Mouse (Mus musculus): Measurements from ENCODE around the gene Uba6. TPM values are rescaled to one million over a fixed set of nuclear protein-coding genes. Genes with fewer than 3 reads are reported as not detected.
A peak's percentile ranks its signal among the peaks of the same experiment; 100 is the strongest.

Gene Uba6
- polyA plus RNA-seq, 1 experiment from 2014 or later: 20.5 TPM

DNA sequence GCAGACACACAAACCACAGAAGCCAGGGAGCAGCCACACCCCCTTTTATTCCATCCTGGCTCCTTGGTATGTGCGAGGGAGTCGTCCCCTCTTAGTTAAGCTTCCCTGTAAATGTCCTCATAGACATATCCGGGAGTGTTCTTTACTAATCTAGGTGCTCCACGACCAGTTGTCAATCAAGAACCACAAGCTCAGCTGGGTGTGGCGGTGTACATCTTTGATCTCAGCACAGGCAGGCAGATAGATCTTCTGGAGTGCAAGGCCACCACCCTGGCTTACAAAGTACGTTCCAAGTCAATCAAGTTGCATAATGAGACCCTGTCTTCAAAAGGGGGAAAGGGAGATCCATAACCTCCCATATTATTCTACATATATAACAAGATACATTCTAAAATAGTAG, 103.5 kb downstream of the Uba6 start:
- ATAC-seq (ENCODE audit: low FRiP score, low read depth): no peak
- no peak overlapping the region for H3K9ac ChIP-seq (replicated peaks)
- peaks cover 10% of the 10 kb centered on the region for H3K4me1 ChIP-seq
- no peak overlapping the region for H3K4me2 ChIP-seq (replicated peaks)
- no peak overlapping the region for H3K4me3 ChIP-seq
- no peak overlapping the region for H3K27ac ChIP-seq (replicated peaks)
- WGBS: 79% methylated on average over 6 of the region's 6 CpGs
- no peaks in the 10 kb centered on the region for H3K9me3 ChIP-seq
- no peaks in the 10 kb centered on the region for H3K27me3 ChIP-seq
- H3K36me3 ChIP-seq: no peaks in the 10 kb centered on the region

DNA sequence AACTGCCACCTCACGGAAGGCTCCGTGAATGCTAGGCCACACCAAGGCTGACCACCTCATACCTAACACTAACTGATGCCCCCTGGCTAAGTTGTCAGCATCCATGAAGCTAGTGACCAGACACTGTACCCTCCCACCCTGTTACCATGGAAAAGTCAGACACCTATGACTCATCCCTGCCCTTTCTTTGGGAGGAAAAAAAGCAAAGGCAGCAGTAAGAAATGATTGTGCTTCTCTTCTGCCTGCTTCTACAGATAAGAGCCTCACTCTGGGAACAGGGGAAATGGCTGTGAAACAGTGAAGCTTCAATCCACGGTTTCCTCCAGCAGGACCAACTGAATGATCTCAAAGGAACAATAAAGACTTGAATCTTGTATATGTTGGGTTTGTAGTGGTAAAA, 104.2 kb downstream of the Uba6 start:
- Histone ChIP-seq H3K4me1 (peaks cover 17% of the 10 kb centered on the region), H3K9me3 (no peaks in the 10 kb centered on the region), H3K36me3 (no peaks in the 10 kb centered on the region), H3K4me3 (no peak overlapping the region), H3K9ac (replicated peaks) (no peak overlapping the region), H3K4me2 (replicated peaks) (no peak overlapping the region), H3K27me3 (no peaks in the 10 kb centered on the region), H3K27ac (replicated peaks) (no peak overlapping the region)
- no peak for ATAC-seq (ENCODE audit: low FRiP score, low read depth)
- 76% methylated on average over 3 of the region's 3 CpGs for WGBS

DNA sequence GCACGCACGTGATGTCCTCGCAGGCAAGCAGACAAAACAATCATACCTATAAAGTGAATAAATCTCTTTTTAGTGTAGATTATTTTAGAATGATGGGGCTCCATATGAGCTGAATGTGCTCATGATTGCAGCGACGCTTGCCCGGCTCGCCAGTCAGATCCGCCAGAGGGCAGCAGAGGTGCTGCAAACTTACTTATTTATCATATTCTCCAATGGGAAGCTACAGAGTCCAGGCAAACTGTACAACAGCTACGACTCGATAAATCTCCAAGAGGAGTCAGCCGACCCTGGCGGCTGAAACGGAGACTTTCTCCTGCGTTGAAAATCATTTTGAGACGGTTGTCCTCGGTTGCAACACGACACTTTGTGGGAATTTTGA, 106.1 kb downstream of the Uba6 start:
- peak overlapping the region; percentile 61 for H3K4me2 ChIP-seq (replicated peaks)
- 0 out of 2 replicates have a peak overlapping the region, but pooled peaks have one; percentile 34 for H3K9ac ChIP-seq (replicated peaks)
- peak overlapping the region; percentile 66 for H3K4me3 ChIP-seq
- 0 out of 2 replicates have a peak overlapping the region, but pooled peaks have one; percentile 35 for H3K27ac ChIP-seq (replicated peaks)
- WGBS: 2% methylated on average over 17 of the region's 17 CpGs
- no peaks in the 10 kb centered on the region for H3K36me3 ChIP-seq
- ATAC-seq (ENCODE audit: low FRiP score, low read depth): peak; percentile 21
- H3K4me1 ChIP-seq: peaks cover 20% of the 10 kb centered on the region
- H3K9me3 ChIP-seq: no peaks in the 10 kb centered on the region
- H3K27me3 ChIP-seq: no peaks in the 10 kb centered on the region

DNA sequence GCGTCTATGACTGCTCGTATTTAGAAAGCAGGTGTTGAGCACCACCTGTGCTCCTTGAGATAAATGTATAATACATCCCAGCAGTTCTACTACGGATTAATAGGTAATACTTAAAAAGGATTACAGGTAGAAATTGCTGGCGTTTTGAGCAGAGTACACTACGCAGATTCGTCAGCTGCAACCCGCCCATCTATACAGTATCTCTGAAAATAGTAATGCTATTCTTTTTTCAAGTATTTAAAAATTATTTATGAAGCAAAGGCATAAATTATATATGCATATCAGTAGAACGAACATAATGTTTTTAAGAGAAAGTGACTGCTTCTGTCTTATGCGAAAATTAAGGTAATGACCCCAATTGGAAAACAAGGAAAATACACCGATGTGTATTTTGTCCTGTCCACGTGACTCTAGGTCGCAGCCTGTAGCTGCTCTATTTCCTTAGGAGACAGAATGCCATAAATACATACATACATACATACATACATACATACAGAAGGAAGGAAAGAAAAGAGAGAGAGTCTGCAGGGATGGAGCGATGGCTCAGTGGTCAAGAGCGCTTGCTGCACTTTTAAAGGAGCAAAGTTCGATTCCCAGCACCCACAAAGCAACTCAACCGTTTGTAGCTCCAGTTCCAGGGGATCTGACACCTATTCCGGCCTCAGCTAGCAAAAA, 106.6 kb downstream of the Uba6 start:
- H3K4me3 ChIP-seq: peak overlapping the region; percentile 66
- under 1% methylated on average over 17 of the region's 17 CpGs for WGBS
- no peaks in the 10 kb centered on the region for H3K36me3 ChIP-seq
- no peaks in the 10 kb centered on the region for H3K27me3 ChIP-seq
- peak overlapping the region; percentile 61 for H3K4me2 ChIP-seq (replicated peaks)
- no peaks in the 10 kb centered on the region for H3K9me3 ChIP-seq
- ATAC-seq (ENCODE audit: low FRiP score, low read depth): peak; percentile 76
- H3K4me1 ChIP-seq: peaks cover 20% of the 10 kb centered on the region
- peak overlapping the region; percentile 77 for H3K27ac ChIP-seq (replicated peaks)
- no peak overlapping the region for H3K9ac ChIP-seq (replicated peaks)

DNA sequence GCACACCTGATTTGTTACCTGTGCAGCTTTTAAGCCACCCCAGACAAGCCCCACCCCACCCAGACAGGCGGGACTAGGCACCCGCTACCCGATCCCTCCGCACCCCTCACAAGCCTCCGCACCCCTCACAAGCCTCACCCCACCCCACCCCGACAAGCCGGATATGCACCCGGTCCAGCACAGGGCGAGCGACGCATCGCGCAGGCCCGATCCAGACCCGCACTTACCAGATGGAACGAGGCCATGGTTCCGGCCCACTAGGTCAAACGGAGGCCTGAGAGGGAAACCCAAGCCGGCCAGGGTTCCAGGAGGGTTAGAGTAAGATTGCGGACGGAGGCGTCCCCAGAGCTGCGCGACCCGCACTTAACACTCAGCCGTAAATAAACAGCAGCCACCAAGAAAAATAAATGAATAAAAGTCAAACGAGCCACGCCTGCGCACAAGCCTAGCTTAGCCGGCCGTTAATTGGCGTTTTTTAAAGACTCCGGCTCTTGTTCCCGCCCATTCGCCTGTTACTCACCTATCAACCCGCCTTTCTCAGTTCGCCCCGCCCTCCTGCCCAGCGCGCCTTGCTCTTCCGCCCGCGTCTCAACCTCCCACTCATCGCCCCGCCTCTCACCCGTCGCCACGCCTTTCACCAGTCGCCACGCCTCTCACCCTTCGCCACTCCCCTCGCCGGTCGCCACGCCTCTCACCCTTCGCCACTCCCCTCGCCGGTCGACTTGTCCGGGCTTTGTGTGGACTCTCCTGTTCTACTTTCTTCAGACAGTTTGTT, 107.3 kb downstream of the Uba6 start, which contains the start of gene Cenpc1:
TSS of gene Cenpc1 (minus strand) at position 483 of the 775 bp plus-strand sequence.
- peaks cover 20% of the 10 kb centered on the region for H3K4me1 ChIP-seq
- ATAC-seq (ENCODE audit: low FRiP score, low read depth): peak; percentile 95
- H3K9ac ChIP-seq (replicated peaks): peak within 1 kb of the TSS; percentile 81
- H3K4me2 ChIP-seq (replicated peaks): peak within 1 kb of the TSS; percentile 61
- peak within 1 kb of the TSS; percentile 77 for H3K27ac ChIP-seq (replicated peaks)
- H3K27me3 ChIP-seq: no peaks in the 10 kb centered on the region
- no peaks in the 10 kb centered on the region for H3K9me3 ChIP-seq
- WGBS: under 1% methylated on average over 59 of the region's 60 CpGs
- peak within 1 kb of the TSS; percentile 66 for H3K4me3 ChIP-seq
- no peaks in the 10 kb centered on the region for H3K36me3 ChIP-seq

DNA sequence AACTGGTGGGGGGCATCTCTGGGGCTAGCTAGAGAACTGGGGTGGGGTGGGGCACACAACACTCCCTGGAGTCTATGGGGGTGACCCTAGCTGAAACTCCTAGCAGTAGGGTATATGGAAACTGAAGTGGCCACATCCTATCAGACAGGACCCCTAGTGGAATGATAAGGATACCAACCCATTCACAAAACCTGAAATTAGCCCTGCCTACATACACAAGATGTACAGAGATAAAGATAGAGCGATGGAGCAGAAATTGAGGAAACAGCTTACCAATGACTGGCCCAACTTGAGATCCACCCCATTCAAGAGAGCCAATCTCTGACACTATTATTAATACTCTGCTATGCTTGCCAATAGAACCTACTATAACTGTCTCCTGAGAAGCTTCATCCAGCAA, 109.1 kb downstream of the Uba6 start:
- H3K36me3 ChIP-seq: no peaks in the 10 kb centered on the region
- no peak overlapping the region for H3K9ac ChIP-seq (replicated peaks)
- no peak overlapping the region for H3K27ac ChIP-seq (replicated peaks)
- H3K9me3 ChIP-seq: no peaks in the 10 kb centered on the region
- peak overlapping the region; percentile 66; the same call in 1 of the 2 replicates for H3K4me3 ChIP-seq
- 100% methylated on average over 1 of the region's 1 CpGs for WGBS
- no peaks in the 10 kb centered on the region for H3K27me3 ChIP-seq
- ATAC-seq (ENCODE audit: low FRiP score, low read depth): no peak
- H3K4me2 ChIP-seq (replicated peaks): peak overlapping the region; percentile 61
- H3K4me1 ChIP-seq: peaks cover 20% of the 10 kb centered on the region

Other genes starting within 250 kb of the Uba6 start
- gene Cenpc1, start 107.2 kb downstream of the Uba6 start, polyA plus RNA-seq (2016; fragmentation: Nextera tagmentation; extraction: Ambion mirVana): 48.7 and 50.1 TPM in 2 replicates
- 0.10 TPM in 2 replicates for gene Stap1, start 101.1 kb downstream of the Uba6 start, polyA plus RNA-seq (2016; fragmentation: Nextera tagmentation; extraction: Ambion mirVana)
- not detected in 2 replicates for gene Gnrhr, start 25.1 kb upstream of the Uba6 start, polyA plus RNA-seq (2016; fragmentation: Nextera tagmentation; extraction: Ambion mirVana)
- gene Tmprss11c, start 116.5 kb upstream of the Uba6 start, polyA plus RNA-seq (2016; fragmentation: Nextera tagmentation; extraction: Ambion mirVana): not detected in 2 replicates
- not detected in 2 replicates for gene Tmprss11d, start 200.6 kb upstream of the Uba6 start, polyA plus RNA-seq (2016; fragmentation: Nextera tagmentation; extraction: Ambion mirVana)

All from midbrain, embryonic 12.5 days (tissue).